Mouse (Mus musculus) megakaryocyte, embryonic 14.5 days (primary cell): ENCODE measurements around the gene Bmp4.

Source experiments
- FLI1 ChIP-seq: IDR thresholded peaks from 2 replicates; pipeline ENCODE4 v1.6.1; 2012; ENCODE audit warnings: low read length, inconsistent platforms, mixed read lengths
- GATA1 ChIP-seq: IDR thresholded peaks from 3 replicates; pipeline ENCODE4 v1.6.1; 2012; ENCODE audit warnings: mixed read lengths, low read length, inconsistent platforms, borderline replicate concordance

DNA sequence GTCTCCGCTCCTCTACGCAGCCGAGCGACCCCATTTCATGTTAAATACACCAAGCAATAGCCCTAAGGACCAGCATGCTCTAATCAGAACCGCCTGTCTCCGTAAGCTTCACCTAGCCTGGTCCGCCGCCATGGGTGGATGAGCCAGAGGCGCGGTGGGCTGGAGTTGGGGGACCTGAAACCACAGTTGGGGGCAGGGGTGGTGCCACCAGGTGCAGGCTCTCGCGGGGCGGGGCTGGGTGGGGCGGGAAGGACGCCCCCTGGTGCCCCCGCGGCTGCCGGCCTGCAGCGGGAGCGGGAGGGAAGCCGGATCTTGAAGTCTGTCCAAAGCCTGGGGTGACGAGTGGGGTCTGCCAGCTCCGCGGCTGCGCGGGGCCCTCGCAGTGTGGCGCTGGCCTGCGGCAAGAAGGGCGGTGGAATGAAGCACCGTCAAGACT, 10.2 kb downstream of the Bmp4 start:
- TF ChIP-seq GATA1 = no peak
- no peak for TF ChIP-seq FLI1
